Mouse (Mus musculus) testis, adult 2 months (tissue): ENCODE measurements around the gene Tmtc4.

ENCODE experiments used
- CTCF ChIP-seq: fragments of 200-500 bp; IDR thresholded peaks from 2 replicates; pipeline ENCODE4 v1.5.1; 2012; ENCODE audit warnings: low read depth, mild to moderate bottlenecking, inconsistent platforms, low read length, moderate library complexity; ENCODE audit not compliant: control insufficient read depth, insufficient read depth, insufficient replicate concordance
- POLR2A ChIP-seq: fragments of 200-500 bp; IDR thresholded peaks from 2 replicates; pipeline ENCODE4 v1.6.1; 2012; ENCODE audit warnings: low read depth, mild to moderate bottlenecking, inconsistent platforms, low read length, moderate library complexity; ENCODE audit not compliant: control insufficient read depth

- no peak for TF ChIP-seq CTCF
- no peak for TF ChIP-seq POLR2A
Measured at GRCm38 (mm10) chr14:123016310-123016709, 32.5 kb upstream of the Tmtc4 start.
